Mouse (Mus musculus): ENCODE measurements at regions not wholly inside any gene's neighbourhood (a gene's known extent, or its start where the extent isn't known, plus 50 kb on each side); places are given as distances from the start of the nearest gene placed in this dataset.

DNA sequence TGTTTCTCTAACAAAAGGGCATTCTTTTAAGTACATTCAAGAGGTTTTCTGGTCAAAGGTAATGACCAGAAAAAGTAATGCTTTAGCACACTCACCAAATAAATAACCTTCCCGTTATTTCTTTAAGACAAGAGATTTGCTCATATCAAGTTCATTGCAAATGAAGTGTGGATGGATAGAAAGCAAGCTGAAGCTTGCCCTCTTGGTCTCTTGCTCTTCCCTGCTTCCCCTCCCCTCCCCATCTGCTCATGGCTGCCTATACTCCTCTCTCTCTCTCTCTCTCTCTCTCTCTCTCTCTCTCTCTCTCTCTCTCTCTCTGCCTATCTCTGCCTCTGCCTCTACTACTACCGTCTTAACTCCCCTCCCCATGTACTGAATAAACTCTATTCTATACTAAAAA, 147.7 kb upstream of the Rag2 start:
- TF ChIP-seq ZC3H11A (IDR thresholded peaks at IDR 0.05; ENCODE audit: low read depth, low read length) (no peak), MYC (IDR thresholded peaks at IDR 0.05; ENCODE audit: low read depth, low read length) (no peak), USF1 (IDR thresholded peaks at IDR 0.05; ENCODE audit: low read depth, low read length) (no peak), MEF2A (IDR thresholded peaks at IDR 0.05; ENCODE audit: borderline replicate concordance, low read depth, low read length) (no peak), POLR2A (IDR thresholded peaks at IDR 0.05; ENCODE audit: low read depth, low read length) (no peak), SIN3A (IDR thresholded peaks at IDR 0.05; ENCODE audit: low read length) (no peak)

Measured in CH12.LX (cell line).